Mouse (Mus musculus) heart, embryonic 14.5 days (tissue): Measurements from ENCODE around the gene P2ry2. TPM values are rescaled to one million over a fixed set of nuclear protein-coding genes. Genes with fewer than 3 reads are reported as not detected.

ENCODE experiments used
- ATAC-seq: fragments of 200-750 bp; cut with Nextera tagmentation; 2 replicates; pipeline ENCODE4 v1.8.0; 2017; ENCODE audit warnings: low read depth, moderate TSS enrichment; ENCODE audit not compliant: insufficient number of reproducible peaks, insufficient read depth, low FRiP score
- H3K27ac ChIP-seq, 2 experiments: fragments of 200-500 bp in 1 of 2; fragments of 300-500 bp in 1 of 2; sonication (generic) in 1 of 2; replicated peaks in 1 of 2; 2 replicates each; pipeline ENCODE4 v1.5.1; 2012 to 2014; ENCODE audit warnings: low read depth in 2 of 2, low read length in 2 of 2, control low read depth in 1 of 2, mild to moderate bottlenecking in 1 of 2, mixed read lengths in 1 of 2; ENCODE audit not compliant: control insufficient read depth in 1 of 2, insufficient read depth in 1 of 2
- H3K27me3 ChIP-seq: fragments of 300-500 bp; sonication (generic); 2 replicates; pipeline ENCODE4 v1.6.1; 2014; ENCODE audit warnings: mild to moderate bottlenecking, low read length, control low read depth; ENCODE audit not compliant: control insufficient read depth, insufficient read depth
- H3K36me3 ChIP-seq: fragments of 300-500 bp; sonication (generic); 2 replicates; pipeline ENCODE4 v1.6.1; 2014; ENCODE audit warnings: mild to moderate bottlenecking, control low read depth, low read length, mixed read lengths; ENCODE audit not compliant: control insufficient read depth, insufficient read depth
- H3K4me1 ChIP-seq, 2 experiments: fragments of 200-500 bp in 1 of 2; fragments of 300-500 bp in 1 of 2; sonication (generic) in 1 of 2; 2 replicates each; pipeline ENCODE4 v1.6.1; 2012 to 2014; ENCODE audit warnings: low read length in 2 of 2, control low read depth in 1 of 2, mixed read lengths in 1 of 2; ENCODE audit not compliant: control insufficient read depth in 2 of 2, insufficient read depth in 2 of 2
- H3K4me2 ChIP-seq: fragments of 300-500 bp; sonication (generic); 2 replicates; pipeline ENCODE4 v1.6.1; 2014; ENCODE audit warnings: mild to moderate bottlenecking, low read length
- H3K4me3 ChIP-seq, 2 experiments: fragments of 200-500 bp in 1 of 2; fragments of 300-500 bp in 1 of 2; sonication (generic) in 1 of 2; 2 replicates each; pipeline ENCODE4 v1.5.1; 2012 to 2014; ENCODE audit warnings: low read length in 2 of 2, mild to moderate bottlenecking in 2 of 2, control low read depth in 1 of 2, low read depth in 1 of 2, moderate library complexity in 1 of 2; ENCODE audit not compliant: control insufficient read depth in 1 of 2, insufficient read depth in 1 of 2
- H3K9ac ChIP-seq: fragments of 300-500 bp; sonication (generic); 2 replicates; pipeline ENCODE4 v1.6.1; 2014; ENCODE audit warnings: mild to moderate bottlenecking, low read length
- H3K9me3 ChIP-seq: fragments of 300-500 bp; sonication (generic); 2 replicates; pipeline ENCODE4 v1.6.1; 2016; ENCODE audit warnings: low read length, control low read depth; ENCODE audit not compliant: control insufficient read depth
- WGBS: fragments of 180-500 bp; shearing (Covaris S2); extraction: QIAGEN DNeasy Blood & Tissue Kit; methylation state at CpG from one replicate; pipeline ENCODE4 v1.1.7; 2014; 5-methylcytosine and 5-hydroxymethylcytosine counted together
- polyA plus RNA-seq: library from polyadenylated mRNA; unstranded; fragments of >200 nt; fragmentation: Nextera tagmentation; extraction: Ambion mirVana; gene quantifications from 2 replicates; pipeline ENCODE4 v1.2.1, GENCODE M21; 2014

Gene P2ry2
- polyA plus RNA-seq, 1 experiment from 2014 or later = 1.8 TPM

DNA sequence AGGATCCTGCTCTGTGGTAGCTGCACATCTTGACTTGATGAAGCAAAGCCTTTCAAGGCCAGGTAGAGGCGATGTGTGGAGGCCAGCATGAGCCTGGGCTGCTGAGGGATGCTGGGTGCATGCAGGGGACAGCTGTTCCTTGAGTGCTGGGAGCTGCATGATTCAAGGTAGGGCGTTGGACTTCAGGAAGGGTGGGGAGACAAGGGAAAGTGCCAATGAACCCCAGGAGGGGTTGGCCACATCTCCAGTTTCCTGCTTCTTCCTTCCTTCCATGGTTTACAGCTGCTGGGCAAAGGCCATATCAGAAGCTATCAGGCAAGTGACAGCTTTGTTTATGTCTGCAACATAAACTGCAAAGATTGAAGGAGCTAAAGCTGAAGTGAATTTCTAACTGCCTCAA lies 28.9 kb upstream of the P2ry2 start:
- H3K4me3 ChIP-seq = no peak overlapping the region
- no peaks in the 10 kb centered on the region for H3K9me3 ChIP-seq
- peaks cover 14 to 19% of the 10 kb centered on the region in 2 experiments for H3K4me1 ChIP-seq
- H3K36me3 ChIP-seq = no peaks in the 10 kb centered on the region
- WGBS = 58% methylated on average over 2 of the region's 2 CpGs
- H3K9ac ChIP-seq = no peak overlapping the region
- peak overlapping the region in 1 of 2 experiments; percentile 15; a peak in 1 of 4 replicates for H3K27ac ChIP-seq
- H3K27me3 ChIP-seq = no peaks in the 10 kb centered on the region
- H3K4me2 ChIP-seq = no peak overlapping the region
- no peak for ATAC-seq

DNA sequence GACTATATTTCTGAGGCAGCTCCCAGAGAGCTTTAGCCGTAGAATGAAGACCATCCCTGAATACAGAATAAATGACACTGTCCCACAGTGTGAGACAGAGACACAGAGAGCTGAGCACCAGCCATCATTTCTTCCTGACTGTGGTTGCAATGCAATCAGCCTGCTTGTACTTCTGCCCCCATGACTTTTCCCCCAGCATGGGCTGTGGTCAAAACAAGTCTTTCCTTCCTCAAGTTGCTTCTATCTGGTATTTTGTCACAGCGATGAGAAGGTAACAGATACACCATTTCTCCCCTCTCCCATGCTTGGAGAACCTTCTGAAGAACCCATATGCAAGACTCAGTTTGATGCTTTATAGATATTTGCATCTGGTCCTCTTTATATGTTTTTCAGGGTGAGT lies 20.7 kb upstream of the P2ry2 start:
- ATAC-seq = no peak
- Histone ChIP-seq H3K4me1 (no peaks in the 10 kb centered on the region; a peak in 1 of 4 replicates), H3K27me3 (peaks cover 3% of the 10 kb centered on the region; the same call in 1 of the 2 replicates), H3K4me2 (no peak overlapping the region), H3K27ac (no peak overlapping the region), H3K36me3 (no peaks in the 10 kb centered on the region), H3K4me3 (no peak overlapping the region), H3K9me3 (no peaks in the 10 kb centered on the region), H3K9ac (no peak overlapping the region)
- WGBS = 76% methylated on average over 2 of the region's 2 CpGs

GRCm38 (mm10) chr7:101031234-101031633 lies 18.6 kb upstream of the P2ry2 start:
- H3K4me3 ChIP-seq = no peak overlapping the region
- H3K27me3 ChIP-seq = peaks cover 3% of the 10 kb centered on the region; the same call in 1 of the 2 replicates
- ATAC-seq = no peak
- H3K4me1 ChIP-seq = no peaks in the 10 kb centered on the region; a peak in 1 of 4 replicates
- WGBS = 52% methylated on average over 8 of the region's 8 CpGs
- no peak overlapping the region for H3K27ac ChIP-seq
- H3K36me3 ChIP-seq = no peaks in the 10 kb centered on the region
- H3K4me2 ChIP-seq = no peak overlapping the region
- H3K9ac ChIP-seq = no peak overlapping the region
- no peaks in the 10 kb centered on the region for H3K9me3 ChIP-seq

- H3K36me3 ChIP-seq = no peaks in the 10 kb centered on the region
- no peak for ATAC-seq
- no peak overlapping the region for H3K4me2 ChIP-seq
- no peak overlapping the region for H3K9ac ChIP-seq
- H3K9me3 ChIP-seq = no peaks in the 10 kb centered on the region
- H3K27me3 ChIP-seq = peaks cover 3% of the 10 kb centered on the region; the same call in 1 of the 2 replicates
- H3K27ac ChIP-seq = no peak overlapping the region
- H3K4me3 ChIP-seq = no peak overlapping the region
- no peaks in the 10 kb centered on the region; a peak in 1 of 4 replicates for H3K4me1 ChIP-seq
These were observed 18.1 kb upstream of the P2ry2 start for GRCm38 (mm10) chr7:101030756-101031155.

GRCm38 (mm10) chr7:101029446-101029845 lies 16.8 kb upstream of the P2ry2 start:
- Histone ChIP-seq H3K9ac (no peak overlapping the region), H3K4me2 (no peak overlapping the region), H3K27me3 (peaks cover 3% of the 10 kb centered on the region; the same call in 1 of the 2 replicates), H3K4me1 (no peaks in the 10 kb centered on the region; a peak in 1 of 4 replicates), H3K27ac (no peak overlapping the region), H3K36me3 (no peaks in the 10 kb centered on the region), H3K9me3 (no peaks in the 10 kb centered on the region), H3K4me3 (no peak overlapping the region)
- ATAC-seq = no peak
- WGBS = 54% methylated on average over 6 of the region's 6 CpGs

DNA sequence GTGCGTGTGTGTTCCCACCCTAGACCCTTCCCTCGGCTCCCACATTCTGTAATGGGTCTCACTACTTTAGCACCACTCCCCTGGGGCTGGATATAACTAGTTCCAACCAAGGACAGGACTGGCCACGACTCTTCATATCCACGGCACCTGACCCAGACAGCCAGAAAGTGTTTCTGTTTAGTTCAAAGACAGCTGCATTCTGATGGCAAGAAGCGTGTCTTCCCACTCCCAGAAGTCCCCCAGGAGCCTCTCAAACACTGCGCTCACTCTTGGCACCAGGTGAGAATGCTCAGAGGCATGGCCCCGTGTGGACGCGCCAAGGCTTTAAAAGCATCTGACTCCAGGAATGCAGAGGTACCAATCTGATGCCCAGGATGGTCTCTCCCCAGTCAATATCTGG lies 16.3 kb upstream of the P2ry2 start:
- 86% methylated on average over 9 of the region's 9 CpGs for WGBS
- no peaks in the 10 kb centered on the region; a peak in 1 of 4 replicates for H3K4me1 ChIP-seq
- H3K4me3 ChIP-seq = no peak overlapping the region
- no peak overlapping the region for H3K27ac ChIP-seq
- no peaks in the 10 kb centered on the region for H3K9me3 ChIP-seq
- ATAC-seq = no peak
- no peaks in the 10 kb centered on the region for H3K36me3 ChIP-seq
- H3K4me2 ChIP-seq = no peak overlapping the region
- H3K9ac ChIP-seq = no peak overlapping the region
- H3K27me3 ChIP-seq = peaks cover 3% of the 10 kb centered on the region; the same call in 1 of the 2 replicates

DNA sequence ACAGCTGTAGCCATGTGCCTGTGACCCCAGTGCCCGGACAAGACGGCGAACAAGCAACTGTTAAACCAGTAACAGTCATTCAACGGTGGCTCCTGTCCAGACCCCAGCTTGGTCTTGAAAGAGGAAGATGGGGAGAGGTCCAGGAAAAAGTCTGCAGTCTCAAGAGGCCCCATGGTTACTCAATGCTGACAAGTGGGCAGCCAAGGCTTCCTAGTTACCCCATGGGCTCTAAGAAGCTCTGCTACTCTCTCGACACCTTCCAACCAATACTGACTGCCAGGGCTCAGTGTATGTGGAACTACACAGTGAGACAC lies 15.7 kb upstream of the P2ry2 start:
- Histone ChIP-seq H3K4me3 (no peak overlapping the region), H3K4me1 (no peaks in the 10 kb centered on the region; a peak in 1 of 4 replicates), H3K4me2 (no peak overlapping the region), H3K9ac (no peak overlapping the region), H3K9me3 (no peaks in the 10 kb centered on the region), H3K27me3 (peaks cover 3% of the 10 kb centered on the region; the same call in 1 of the 2 replicates), H3K27ac (no peak overlapping the region), H3K36me3 (no peaks in the 10 kb centered on the region)
- ATAC-seq = no peak
- 73% methylated on average over 5 of the region's 5 CpGs for WGBS
